Mouse (Mus musculus) frontal cortex, adult 2 months (tissue): ENCODE data around the gene Ogdh. TPM values are rescaled to one million over a fixed set of nuclear protein-coding genes. Genes with fewer than 3 reads are reported as not detected.
"Not testable (repeated sequence)": the region's sequence is repeated elsewhere in the genome, so short reads cannot be mapped to it uniquely, and the experiment has no call there.

Source experiments
- DNase-seq, 2 experiments: peaks; one replicate each; pipeline ENCODE4 v3.0.0; 2022; ENCODE audit warnings: low spot score in 1 of 2; ENCODE audit errors: extremely low spot score in 1 of 2
- polyA plus RNA-seq: library from polyadenylated mRNA; depleted of rRNA; stranded (reverse); fragments of >200 nt; gene quantifications from 2 replicates; pipeline ENCODE4 v1.2.3, GENCODE M21; 2012; rRNA removed

The Ogdh gene
- 145 and 146 TPM in 2 replicates for polyA plus RNA-seq

GRCm38 (mm10) chr11:6291401-6292115 lies at the start of gene Ogdh:
TSS of gene Ogdh (plus strand) at chr11:6291633.
- DNase-seq = peak; percentile 95 to 98

GRCm38 (mm10) chr11:6244707-6245106 lies 46.7 kb upstream of the Ogdh start:
- DNase-seq = no peak

DNA sequence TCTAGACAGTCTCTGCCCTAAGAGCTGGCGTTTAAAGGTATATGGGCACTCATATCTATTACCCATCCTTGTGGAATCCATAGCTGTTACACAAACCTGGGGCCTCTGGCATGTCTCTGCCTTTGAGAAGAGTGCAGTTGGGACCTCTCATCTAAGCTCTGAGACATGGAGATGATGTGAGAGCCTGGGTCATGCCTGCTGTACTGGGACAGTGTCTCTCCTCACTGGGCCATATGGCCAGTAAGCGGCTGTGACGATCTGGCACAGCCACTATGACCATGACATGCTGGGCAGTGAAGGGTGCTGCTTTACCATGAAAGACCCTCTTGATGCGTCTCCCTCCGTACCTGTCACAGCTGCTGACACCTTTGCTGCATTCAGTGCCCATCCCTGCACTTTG lies 39.2 kb upstream of the Ogdh start:
- DNase-seq = no peak

DNA sequence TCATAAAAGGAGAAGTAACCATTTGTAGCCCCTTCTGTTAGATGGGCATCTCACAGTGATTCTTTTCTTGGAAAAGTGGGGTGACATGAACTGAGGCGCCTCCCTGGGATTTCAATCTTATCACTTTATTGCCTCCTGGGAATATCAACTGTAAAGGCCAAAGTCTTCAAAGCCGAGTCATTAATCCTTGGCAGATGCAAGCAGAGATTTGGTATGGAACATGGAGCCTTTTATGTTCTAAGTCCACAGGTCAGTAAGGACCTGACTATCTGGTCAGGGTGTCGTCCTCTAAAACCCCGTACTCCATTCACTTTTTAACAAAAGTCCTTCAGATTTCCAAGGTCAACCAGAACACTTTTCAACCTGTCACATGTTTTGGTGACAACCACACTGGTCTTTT lies 38.6 kb upstream of the Ogdh start:
- DNase-seq = no peak

DNA sequence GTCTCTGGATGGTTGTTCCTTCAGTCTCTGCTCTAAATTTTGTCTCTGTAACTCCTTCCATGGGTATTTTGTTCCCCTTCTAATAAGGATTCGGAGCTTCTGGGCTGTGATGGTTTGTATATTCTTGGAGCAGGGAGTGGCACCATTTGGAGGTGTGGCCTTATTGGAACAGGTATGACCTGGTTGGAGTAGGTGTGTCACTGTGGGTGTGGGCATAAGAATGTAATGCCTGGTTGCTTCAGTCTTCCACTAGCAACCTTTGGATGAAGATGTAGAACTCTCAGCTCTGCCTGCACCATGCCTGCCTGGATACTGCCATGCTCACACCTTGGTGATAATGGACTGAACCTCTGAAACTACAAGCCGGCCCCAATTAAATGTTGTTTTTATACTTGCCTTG lies 36.8 kb upstream of the Ogdh start:
- DNase-seq = not testable (repeated sequence)

GRCm38 (mm10) chr11:6256490-6257072 lies 34.9 kb upstream of the Ogdh start:
- DNase-seq = no peak

DNA sequence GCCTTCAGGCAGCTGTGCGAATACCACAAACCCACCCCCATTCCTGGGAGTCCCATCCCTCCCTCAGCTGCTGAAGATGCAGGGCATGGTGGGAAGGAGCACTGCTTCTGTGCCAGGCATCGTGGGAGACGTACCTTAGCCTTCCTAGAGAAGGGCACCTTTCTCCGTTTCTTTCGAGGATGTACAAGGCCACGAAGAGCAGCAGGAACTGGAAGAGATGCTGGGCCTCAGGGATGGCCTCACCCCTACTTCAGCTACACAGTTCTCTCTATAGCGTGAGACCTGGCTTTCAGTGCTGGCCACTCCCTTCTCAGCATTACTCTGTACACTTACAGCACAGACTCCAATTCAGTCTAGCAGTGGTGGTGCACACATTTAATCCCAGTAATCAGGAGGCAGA lies 32.0 kb upstream of the Ogdh start:
- DNase-seq = no peak

- DNase-seq = peak; percentile 50 to 90
These were observed 29.9 kb upstream of the Ogdh start for GRCm38 (mm10) chr11:6261434-6262082.

GRCm38 (mm10) chr11:6266621-6267020 lies 24.8 kb upstream of the Ogdh start:
- DNase-seq = no peak

- DNase-seq = peak; percentile 91 to 95
These were observed 23.8 kb upstream of the Ogdh start, which contains the start of gene Ddx56 for GRCm38 (mm10) chr11:6267320-6268254. TSS of gene Ddx56 (minus strand) at chr11:6267772.

GRCm38 (mm10) chr11:6273607-6274006 lies 17.8 kb upstream of the Ogdh start:
- no peak for DNase-seq

DNA sequence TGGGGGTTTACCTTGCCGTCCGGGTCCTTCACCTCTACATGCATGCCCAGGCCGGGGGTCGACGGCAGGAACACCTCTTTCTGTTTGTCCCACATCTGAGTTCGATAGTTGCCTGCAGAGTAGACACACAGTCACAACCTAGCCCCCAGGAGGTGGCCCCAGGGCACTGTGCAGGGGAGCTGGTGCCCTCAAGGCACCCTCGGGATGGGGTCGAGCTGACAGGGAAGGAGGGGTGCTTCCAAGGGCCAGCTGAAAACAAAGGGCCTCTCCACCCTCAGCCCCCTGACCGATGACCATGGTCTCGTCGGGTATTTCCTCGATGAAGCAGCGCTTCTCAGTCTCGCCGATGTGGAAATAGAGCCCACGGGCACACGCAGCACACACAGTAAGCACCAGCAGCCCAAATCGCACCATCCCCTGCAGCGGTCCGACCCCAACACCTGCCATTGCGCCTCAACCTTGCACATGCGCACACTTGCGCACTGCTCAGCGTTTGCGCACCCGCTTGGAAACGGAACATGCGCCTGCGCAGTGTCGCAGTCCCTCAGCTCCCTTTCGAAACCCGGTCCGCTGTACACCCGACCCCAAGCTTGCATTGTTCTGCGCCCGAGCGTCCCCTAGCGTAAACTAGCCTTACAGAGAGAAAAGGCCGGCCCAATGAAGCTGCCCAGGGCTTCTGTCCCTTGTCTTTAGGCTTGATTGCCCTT lies 16.9 kb upstream of the Ogdh start, which contains the start of gene Tmed4:
Tmed4 (minus strand) TSS at position 484 of the 707 bp plus-strand sequence.
- peak; percentile 93 to 99 for DNase-seq

- no peak for DNase-seq
These were observed 16.3 kb upstream of the Ogdh start for GRCm38 (mm10) chr11:6275094-6275484.

DNA sequence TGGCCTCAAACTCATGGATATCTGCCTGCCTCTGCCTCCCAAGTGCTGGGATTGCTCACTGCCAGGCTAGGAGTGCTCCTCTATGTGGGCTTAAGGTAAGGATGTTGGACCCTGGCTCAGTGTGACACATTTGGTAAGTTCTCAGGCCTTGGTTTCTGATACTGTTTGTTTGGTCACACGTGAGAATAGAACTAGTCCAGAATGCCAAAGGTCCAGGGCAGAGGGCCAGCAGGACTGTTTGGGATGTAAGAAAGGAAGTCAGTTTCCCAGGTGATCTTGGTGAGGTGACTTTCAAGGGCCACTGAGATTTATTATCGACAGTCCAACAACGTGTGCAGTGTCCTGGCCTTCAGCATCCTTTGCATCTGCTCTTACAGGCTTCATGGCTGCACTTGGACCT lies 15.0 kb upstream of the Ogdh start:
- DNase-seq = no peak

DNA sequence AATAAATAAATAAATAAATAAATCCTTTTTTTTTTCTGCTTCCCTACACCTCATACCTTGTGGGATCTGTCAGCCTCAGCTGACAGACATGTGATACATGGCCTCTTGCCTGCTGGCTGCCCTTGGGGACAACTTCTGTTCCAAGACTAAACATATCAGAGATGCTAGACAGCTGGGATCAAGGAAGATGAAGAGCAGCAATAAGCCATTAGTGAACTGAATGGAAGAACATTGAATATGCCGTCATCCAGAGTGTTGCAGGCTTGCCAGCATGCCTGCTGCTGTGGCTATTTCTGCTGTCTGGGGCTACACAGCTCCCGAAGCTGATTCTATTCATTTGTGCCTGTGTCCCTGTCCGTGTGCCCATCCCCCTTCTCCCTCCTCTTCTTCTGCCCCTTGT lies 8.5 kb upstream of the Ogdh start:
- no peak for DNase-seq

GRCm38 (mm10) chr11:6290138-6290537 lies 1.3 kb upstream of the Ogdh start:
- DNase-seq = no peak

DNA sequence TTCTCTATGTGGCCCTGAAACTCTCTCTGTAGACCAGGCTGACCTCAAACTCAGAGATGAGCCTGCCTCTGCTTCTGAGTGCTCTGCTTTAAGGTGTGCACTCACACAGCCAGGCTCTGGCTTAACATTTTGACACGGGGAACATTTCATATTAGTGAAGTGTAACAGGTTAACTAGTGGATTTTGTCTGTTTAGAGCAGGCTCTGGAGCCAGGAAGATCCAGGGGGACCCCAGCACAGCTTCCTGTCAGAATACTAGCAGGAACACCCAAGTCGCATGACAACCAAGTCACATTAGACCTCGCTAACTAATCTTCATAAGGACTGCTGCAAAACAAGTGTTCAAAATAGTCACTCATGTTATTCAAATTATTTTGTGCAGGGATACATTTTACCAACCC lies 550 bp upstream of the Ogdh start:
- no peak for DNase-seq

DNA sequence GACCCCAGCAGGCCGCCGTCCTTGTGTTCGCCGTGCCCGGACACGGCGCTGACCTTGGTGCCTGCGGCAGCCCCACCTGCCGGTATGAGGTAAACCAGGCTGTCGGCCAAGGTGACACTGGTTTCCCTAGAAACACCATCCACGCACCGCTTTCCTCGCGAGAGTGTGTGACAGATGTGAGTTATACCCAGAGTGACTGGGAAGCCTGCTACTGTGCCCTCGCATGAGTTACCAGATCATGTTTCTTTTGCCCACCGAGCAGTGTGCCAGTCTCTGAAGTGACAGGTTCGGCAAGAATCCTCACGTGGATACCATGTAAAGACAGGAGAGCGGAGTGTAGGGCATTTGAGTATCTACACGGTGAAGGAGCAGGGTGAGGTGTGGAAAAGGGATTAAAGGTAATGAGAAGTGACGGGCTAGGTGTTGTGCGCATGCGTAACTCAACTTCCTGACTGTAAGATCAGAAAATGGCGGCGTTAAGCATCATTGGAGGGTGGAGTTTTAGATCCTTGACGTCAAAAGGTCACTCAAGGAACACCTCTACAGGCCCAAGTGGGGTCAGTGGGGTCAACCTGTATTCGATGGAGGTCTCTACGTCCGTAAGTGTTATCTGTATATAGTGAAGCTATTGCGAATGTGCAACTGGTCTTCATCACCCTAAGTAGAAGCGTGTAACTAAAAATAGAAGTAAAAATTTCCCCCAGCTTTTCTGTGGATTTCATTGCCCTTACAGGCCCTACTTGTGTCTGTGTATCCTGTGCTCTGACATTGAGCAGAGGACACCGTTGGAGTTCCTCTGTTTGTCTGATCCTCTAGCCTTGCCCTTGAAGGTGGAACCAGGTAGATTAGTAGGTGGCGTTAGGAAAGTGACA lies 919 bp downstream of the Ogdh start:
- DNase-seq = peak; percentile 77 to 82

- DNase-seq = no peak
These were observed 1.5 kb downstream of the Ogdh start for GRCm38 (mm10) chr11:6292988-6293349.
